Mouse (Mus musculus): ENCODE measurements around the gene Kif14.

Gene Kif14

GRCm38 (mm10) chr1:136466143-136466811, at the start of gene Kif14:
TSS of gene Kif14 (plus strand) at chr1:136466343.
- peak; percentile 97 for DNase-seq (ENCODE audit: extremely low spot score)

- DNase-seq (ENCODE audit: extremely low spot score): no peak
Observed at GRCm38 (mm10) chr1:136418393-136418792, 47.8 kb upstream of the Kif14 start.

GRCm38 (mm10) chr1:136427166-136427969, 38.8 kb upstream of the Kif14 start:
- DNase-seq (ENCODE audit: extremely low spot score): no peak

- no peak for DNase-seq (ENCODE audit: extremely low spot score)
Observed at GRCm38 (mm10) chr1:136428981-136429380, 37.2 kb upstream of the Kif14 start.

GRCm38 (mm10) chr1:136430126-136430818, 35.9 kb upstream of the Kif14 start:
- no peak for DNase-seq (ENCODE audit: extremely low spot score)

GRCm38 (mm10) chr1:136440741-136441140, 25.4 kb upstream of the Kif14 start:
- no peak for DNase-seq (ENCODE audit: extremely low spot score)

- no peak for DNase-seq (ENCODE audit: extremely low spot score)
Observed at GRCm38 (mm10) chr1:136442809-136443208, 23.3 kb upstream of the Kif14 start.

- DNase-seq (ENCODE audit: extremely low spot score): no peak
Observed at GRCm38 (mm10) chr1:136444555-136445255, 21.4 kb upstream of the Kif14 start.

GRCm38 (mm10) chr1:136446933-136447332, 19.2 kb upstream of the Kif14 start:
- no peak for DNase-seq (ENCODE audit: extremely low spot score)

- no peak for DNase-seq (ENCODE audit: extremely low spot score)
Observed at GRCm38 (mm10) chr1:136447338-136447737, 18.8 kb upstream of the Kif14 start.

GRCm38 (mm10) chr1:136449541-136449940, 16.6 kb upstream of the Kif14 start:
- no peak for DNase-seq (ENCODE audit: extremely low spot score)

GRCm38 (mm10) chr1:136450206-136450605, 15.9 kb upstream of the Kif14 start:
- no peak for DNase-seq (ENCODE audit: extremely low spot score)

GRCm38 (mm10) chr1:136452421-136452820, 13.7 kb upstream of the Kif14 start:
- no peak for DNase-seq (ENCODE audit: extremely low spot score)

- DNase-seq (ENCODE audit: extremely low spot score): no peak
Observed at GRCm38 (mm10) chr1:136455756-136456585, 10.2 kb upstream of the Kif14 start.

- no peak for DNase-seq (ENCODE audit: extremely low spot score)
Observed at GRCm38 (mm10) chr1:136456741-136457140, 9.4 kb upstream of the Kif14 start.

GRCm38 (mm10) chr1:136457403-136457802, 8.7 kb upstream of the Kif14 start:
- DNase-seq (ENCODE audit: extremely low spot score): no peak

GRCm38 (mm10) chr1:136458691-136459245, 7.4 kb upstream of the Kif14 start:
- peak; percentile 52 for DNase-seq (ENCODE audit: extremely low spot score)

GRCm38 (mm10) chr1:136462443-136462842, 3.7 kb upstream of the Kif14 start:
- no peak for DNase-seq (ENCODE audit: extremely low spot score)

GRCm38 (mm10) chr1:136465168-136465567, 975 bp upstream of the Kif14 start:
- DNase-seq (ENCODE audit: extremely low spot score): no peak

GRCm38 (mm10) chr1:136469408-136469807, 3.3 kb downstream of the Kif14 start:
- no peak for DNase-seq (ENCODE audit: extremely low spot score)

- DNase-seq (ENCODE audit: extremely low spot score): peak; percentile 58
Observed at GRCm38 (mm10) chr1:136470471-136470870, 4.3 kb downstream of the Kif14 start.
